Mouse (Mus musculus): ENCODE data around the gene C1qtnf5.

DNA sequence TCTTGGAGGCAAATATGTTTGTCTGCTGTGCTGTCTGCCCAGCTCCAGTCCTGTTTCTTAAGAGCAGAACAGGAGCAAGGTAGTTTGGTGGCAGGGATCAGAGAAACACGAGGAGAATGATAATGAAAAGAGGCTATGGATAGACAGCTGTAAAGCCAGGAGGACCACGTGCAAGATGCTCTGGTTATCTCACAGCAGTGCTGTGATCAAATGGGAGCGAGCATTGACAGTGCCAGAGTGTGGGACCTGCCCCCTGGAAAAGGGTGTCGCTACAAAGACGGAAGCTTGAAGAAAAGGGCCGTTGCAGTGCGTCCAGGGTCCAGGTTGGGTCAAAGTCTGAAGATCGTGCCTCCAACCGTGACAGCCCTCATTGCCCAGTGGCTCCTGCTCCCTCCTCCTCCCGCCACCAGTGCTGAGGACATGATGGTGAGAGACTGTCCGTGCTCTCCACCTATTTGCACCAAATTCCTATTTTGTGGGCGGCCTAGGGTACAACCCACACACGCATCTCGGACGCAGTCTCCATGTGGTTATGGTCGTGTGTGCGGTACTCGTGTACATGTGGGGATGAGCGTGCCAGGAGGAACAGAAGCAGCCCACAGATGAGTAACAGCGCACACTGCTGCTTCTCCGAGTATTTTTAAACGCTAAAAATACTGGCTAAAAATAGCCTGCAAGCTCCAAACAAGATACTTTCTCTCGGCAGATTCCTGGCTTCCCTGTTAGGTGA is 23.5 kb upstream of the C1qtnf5 start:
- TF ChIP-seq CTCF (IDR thresholded peaks at IDR 0.05): no peak
- no peak for TF ChIP-seq EP300 (IDR thresholded peaks at IDR 0.05)

Data from lung, postnatal 0 days (tissue).